Mouse (Mus musculus) spleen, adult 2 months (tissue): ENCODE results near the gene Ifitm7.

ENCODE experiments used
- CTCF ChIP-seq: fragments of 200-500 bp; IDR thresholded peaks from 2 replicates; pipeline ENCODE4 v1.5.1; 2011; ENCODE audit warnings: mild to moderate bottlenecking, inconsistent platforms; ENCODE audit not compliant: insufficient read depth, insufficient read length, insufficient replicate concordance; ENCODE audit errors: extremely low read depth
- POLR2A ChIP-seq: fragments of 200-500 bp; IDR thresholded peaks from 2 replicates; pipeline ENCODE4 v1.6.1; 2011; ENCODE audit warnings: low read depth, low read length, inconsistent platforms

DNA sequence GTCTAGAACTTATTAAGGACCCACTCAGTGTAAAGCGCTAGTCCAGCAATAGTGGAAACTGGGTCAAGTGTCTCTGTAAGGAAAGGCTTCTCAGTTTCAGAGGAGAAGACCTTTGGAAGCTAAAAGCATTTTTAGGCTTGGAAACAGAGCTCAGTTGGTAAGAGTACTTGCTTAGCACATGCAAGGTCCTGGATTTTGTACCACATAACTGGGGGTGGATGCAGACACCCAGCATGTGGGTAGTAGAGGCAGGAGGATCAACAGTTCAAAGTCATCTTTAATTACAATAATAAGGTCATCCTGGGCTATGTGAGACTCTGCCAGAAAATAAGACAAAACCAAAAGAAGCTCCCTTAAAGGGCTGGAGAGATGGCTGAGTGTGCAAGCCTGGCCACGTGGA lies 21.4 kb upstream of the Ifitm7 start:
- TF ChIP-seq CTCF (no peak), POLR2A (no peak)
